Mouse (Mus musculus) hindbrain, embryonic 16.5 days (tissue): ENCODE results near the gene Slc4a1. TPM values are rescaled to one million over a fixed set of nuclear protein-coding genes. Genes with fewer than 3 reads are reported as not detected.

Experiments
- ATAC-seq: fragments of 200-750 bp; cut with Nextera tagmentation; 2 replicates; pipeline ENCODE4 v1.8.0; 2017; ENCODE audit warnings: moderate TSS enrichment, moderate library complexity
- H3K27ac ChIP-seq: fragments of 300-500 bp; sonication (generic); 2 replicates; pipeline ENCODE4 v1.5.1; 2014; ENCODE audit warnings: low read depth, mild to moderate bottlenecking, control low read depth, low read length, moderate library complexity
- H3K27me3 ChIP-seq: fragments of 300-500 bp; sonication (generic); replicated peaks from 2 replicates; pipeline ENCODE4 v1.6.1; 2014; ENCODE audit warnings: low read length; ENCODE audit not compliant: control insufficient read depth, insufficient read depth
- H3K36me3 ChIP-seq: fragments of 300-500 bp; sonication (generic); 2 replicates; pipeline ENCODE4 v1.6.1; 2014; ENCODE audit warnings: mild to moderate bottlenecking, low read length, moderate library complexity, mixed read lengths; ENCODE audit not compliant: control insufficient read depth, insufficient read depth
- H3K4me1 ChIP-seq: fragments of 300-500 bp; sonication (generic); 2 replicates; pipeline ENCODE4 v1.6.1; 2014; ENCODE audit warnings: low read depth, low read length; ENCODE audit not compliant: control insufficient read depth, insufficient read depth
- H3K4me2 ChIP-seq: fragments of 300-500 bp; sonication (generic); 2 replicates; pipeline ENCODE4 v1.6.1; 2014; ENCODE audit warnings: mild to moderate bottlenecking, low read length, control low read depth, moderate library complexity
- H3K4me3 ChIP-seq: fragments of 300-500 bp; sonication (generic); 2 replicates; pipeline ENCODE4 v1.5.1; 2014; ENCODE audit warnings: mild to moderate bottlenecking, low read length, control low read depth, moderate library complexity
- H3K9ac ChIP-seq: fragments of 300-500 bp; sonication (generic); 2 replicates; pipeline ENCODE4 v1.6.1; 2014; ENCODE audit warnings: low read depth, mild to moderate bottlenecking, control low read depth, low read length, moderate library complexity
- H3K9me3 ChIP-seq: fragments of 300-500 bp; sonication (generic); 2 replicates; pipeline ENCODE4 v1.6.1; 2014; ENCODE audit warnings: mild to moderate bottlenecking, low read length, moderate library complexity; ENCODE audit not compliant: control insufficient read depth
- WGBS: fragments of 180-500 bp; shearing (Covaris S2); extraction: QIAGEN DNeasy Blood & Tissue Kit; methylation state at CpG from one replicate; pipeline ENCODE4 v1.1.7; 2014; 5-methylcytosine and 5-hydroxymethylcytosine counted together
- polyA plus RNA-seq: library from polyadenylated mRNA; unstranded; fragments of >200 nt; fragmentation: Nextera tagmentation; extraction: Ambion mirVana; gene quantifications from 2 replicates; pipeline ENCODE4 v1.2.1, GENCODE M21; 2015

The Slc4a1 gene
- polyA plus RNA-seq, 1 experiment from 2014 or later = 1.4 TPM

DNA sequence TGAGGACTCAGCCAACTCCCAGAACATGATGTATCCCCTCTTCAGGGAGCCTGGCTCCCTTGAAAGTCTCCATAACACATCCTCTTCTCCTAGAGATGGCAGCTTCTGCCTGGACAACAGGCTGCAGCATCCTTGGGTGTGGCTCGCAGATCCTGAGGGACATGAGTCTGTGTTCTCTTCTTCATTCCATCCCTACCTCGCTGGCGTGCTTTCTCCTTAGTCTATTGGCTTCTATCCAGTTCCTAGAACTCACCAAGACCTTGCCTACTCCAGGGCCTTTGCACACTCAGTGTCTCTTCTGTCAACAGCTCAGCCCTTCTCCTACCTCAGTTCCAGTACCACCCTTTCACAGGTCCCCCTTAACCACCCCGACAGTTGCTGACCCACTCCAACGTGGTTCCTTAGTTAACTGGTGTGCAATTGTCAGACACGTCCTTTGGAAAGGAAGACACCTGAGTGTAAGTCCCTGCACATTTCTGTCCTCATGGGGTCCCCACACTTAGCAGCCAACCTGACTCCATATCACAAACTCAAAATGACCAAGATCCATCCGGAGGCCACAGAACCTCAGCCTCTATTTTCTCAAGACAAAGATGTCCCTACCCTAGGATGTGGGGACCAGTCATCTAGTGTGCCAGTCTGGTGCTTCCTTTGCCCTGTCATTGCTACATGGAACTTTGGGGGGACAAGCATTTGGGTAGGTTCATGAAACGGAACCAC lies 4.1 kb downstream of the Slc4a1 start:
- Histone ChIP-seq H3K9ac (no peak overlapping the region), H3K4me1 (no peaks in the 10 kb centered on the region), H3K4me2 (no peak overlapping the region), H3K27ac (no peak overlapping the region), H3K4me3 (no peak overlapping the region), H3K27me3 (no peaks in the 10 kb centered on the region; the same call in 1 of the 2 replicates), H3K36me3 (no peaks in the 10 kb centered on the region), H3K9me3 (no peaks in the 10 kb centered on the region)
- WGBS = 91% methylated on average over 8 of the region's 8 CpGs
- no peak for ATAC-seq

DNA sequence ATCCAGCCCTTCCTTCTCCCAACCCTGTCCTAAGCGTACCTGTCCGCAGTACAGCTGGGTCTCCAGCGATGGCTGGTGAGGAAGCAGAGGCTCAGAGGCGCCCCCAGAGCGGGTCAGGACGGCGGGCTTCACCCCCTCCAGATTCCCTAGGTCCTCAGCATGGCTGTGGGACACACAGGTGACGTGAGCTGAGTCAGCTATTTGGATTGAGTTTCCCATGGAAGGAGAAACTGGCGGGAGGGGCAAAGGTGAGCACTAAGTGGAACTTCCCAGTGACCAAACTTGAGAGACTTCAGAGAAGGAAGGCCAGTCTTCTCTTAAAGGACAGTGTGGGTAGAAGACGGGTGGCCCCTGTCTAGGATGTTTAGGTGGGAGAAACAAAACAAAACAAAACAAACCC lies 7.6 kb downstream of the Slc4a1 start:
- no peak for ATAC-seq
- no peak overlapping the region for H3K4me3 ChIP-seq
- H3K4me1 ChIP-seq = no peaks in the 10 kb centered on the region
- no peak overlapping the region for H3K4me2 ChIP-seq
- H3K27me3 ChIP-seq = no peaks in the 10 kb centered on the region; the same call in 1 of the 2 replicates
- H3K27ac ChIP-seq = no peak overlapping the region
- WGBS = 77% methylated on average over 10 of the region's 10 CpGs
- no peak overlapping the region for H3K9ac ChIP-seq
- H3K36me3 ChIP-seq = no peaks in the 10 kb centered on the region
- H3K9me3 ChIP-seq = no peaks in the 10 kb centered on the region

GRCm38 (mm10) chr11:102356636-102357350 lies 9.2 kb downstream of the Slc4a1 start:
- no peak overlapping the region for H3K4me2 ChIP-seq
- no peaks in the 10 kb centered on the region for H3K9me3 ChIP-seq
- H3K4me3 ChIP-seq = no peak overlapping the region
- no peaks in the 10 kb centered on the region for H3K36me3 ChIP-seq
- 73% methylated on average over 31 of the region's 31 CpGs for WGBS
- H3K4me1 ChIP-seq = no peaks in the 10 kb centered on the region
- H3K27ac ChIP-seq = no peak overlapping the region
- ATAC-seq = no peak
- H3K9ac ChIP-seq = no peak overlapping the region
- H3K27me3 ChIP-seq = no peaks in the 10 kb centered on the region; the same call in 1 of the 2 replicates

GRCm38 (mm10) chr11:102356190-102356589 lies 9.8 kb downstream of the Slc4a1 start:
- WGBS = 83% methylated on average over 12 of the region's 12 CpGs
- no peaks in the 10 kb centered on the region for H3K9me3 ChIP-seq

DNA sequence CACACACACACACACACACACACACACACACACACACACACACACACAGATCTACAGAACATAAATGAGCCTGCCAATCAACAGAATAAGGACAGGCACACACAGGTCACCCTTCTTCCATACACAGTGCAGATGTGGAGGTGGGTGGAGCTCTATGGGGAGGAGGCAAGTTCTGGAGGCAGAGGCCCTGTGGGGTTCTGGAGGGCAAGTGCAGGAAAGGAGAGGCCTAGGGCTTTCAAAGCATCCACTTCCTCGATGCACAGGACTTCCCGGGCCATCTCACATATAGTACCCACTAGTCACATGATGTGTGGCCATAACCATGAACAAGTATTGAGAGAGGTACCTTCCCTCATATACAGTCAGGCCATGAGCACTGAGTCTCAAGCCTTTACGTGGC lies 10.5 kb downstream of the Slc4a1 start:
- H3K4me1 ChIP-seq = no peaks in the 10 kb centered on the region
- H3K4me3 ChIP-seq = no peak overlapping the region
- H3K27ac ChIP-seq = no peak overlapping the region
- H3K9ac ChIP-seq = no peak overlapping the region
- H3K9me3 ChIP-seq = no peaks in the 10 kb centered on the region
- no peaks in the 10 kb centered on the region for H3K27me3 ChIP-seq
- no peak for ATAC-seq
- H3K36me3 ChIP-seq = no peaks in the 10 kb centered on the region
- H3K4me2 ChIP-seq = no peak overlapping the region
- WGBS = 87% methylated on average over 3 of the region's 3 CpGs

More at GRCm38 (mm10) chr11:102356190-102356589, 9.8 kb downstream of the Slc4a1 start:
- Histone ChIP-seq H3K27me3 (no peaks in the 10 kb centered on the region; the same call in 1 of the 2 replicates), H3K9ac (no peak overlapping the region), H3K4me2 (no peak overlapping the region), H3K36me3 (no peaks in the 10 kb centered on the region), H3K4me3 (no peak overlapping the region), H3K27ac (no peak overlapping the region), H3K4me1 (no peaks in the 10 kb centered on the region)
- ATAC-seq = no peak

DNA sequence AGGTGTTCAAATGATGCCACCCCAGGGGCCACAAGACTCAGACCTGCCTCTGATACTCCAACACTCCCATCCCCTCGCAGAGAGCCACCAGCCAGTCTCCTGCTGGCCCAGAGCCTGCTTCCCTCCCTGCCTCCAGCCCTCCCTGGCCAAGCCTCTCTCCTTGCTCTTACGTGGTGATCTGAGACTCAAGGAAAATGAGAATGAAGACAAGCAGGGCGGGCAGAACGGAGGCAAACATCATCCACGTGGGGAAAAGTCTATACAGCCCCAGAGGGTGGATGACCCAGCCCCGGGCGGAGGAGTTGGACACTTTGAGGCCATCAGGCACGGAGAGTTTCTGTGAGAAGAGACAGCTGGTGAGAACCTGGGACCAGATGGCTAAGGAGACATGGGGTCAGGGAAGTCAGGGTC lies 13.0 kb downstream of the Slc4a1 start:
- no peaks in the 10 kb centered on the region for H3K4me1 ChIP-seq
- no peaks in the 10 kb centered on the region for H3K36me3 ChIP-seq
- no peak overlapping the region for H3K9ac ChIP-seq
- no peak for ATAC-seq
- H3K4me3 ChIP-seq = no peak overlapping the region
- H3K4me2 ChIP-seq = no peak overlapping the region
- H3K27ac ChIP-seq = no peak overlapping the region
- no peaks in the 10 kb centered on the region for H3K27me3 ChIP-seq
- no peaks in the 10 kb centered on the region for H3K9me3 ChIP-seq
- WGBS = 44% methylated on average over 8 of the region's 8 CpGs

DNA sequence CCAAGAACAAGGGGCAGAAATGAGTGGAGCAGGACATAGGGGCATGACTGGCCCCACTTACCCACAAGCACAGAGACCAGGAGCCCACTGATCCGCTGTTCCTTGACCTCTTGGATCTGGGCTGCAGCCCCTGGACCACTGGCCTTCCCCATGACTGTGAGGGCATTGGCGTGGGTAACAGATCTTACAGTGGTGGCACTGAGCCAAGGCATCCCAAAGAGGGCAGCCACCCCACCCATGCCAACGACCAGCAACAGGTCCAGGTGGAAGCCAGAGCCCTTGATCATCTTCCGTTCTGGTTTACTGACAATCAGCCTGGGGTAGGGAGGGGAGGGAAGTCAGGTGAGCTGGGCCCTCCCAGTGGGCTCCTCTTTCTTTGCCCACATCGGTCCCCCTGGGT lies 13.6 kb downstream of the Slc4a1 start:
- Histone ChIP-seq H3K9ac (no peak overlapping the region), H3K27ac (no peak overlapping the region), H3K27me3 (no peaks in the 10 kb centered on the region), H3K4me3 (no peak overlapping the region), H3K9me3 (no peaks in the 10 kb centered on the region), H3K4me2 (no peak overlapping the region), H3K4me1 (no peaks in the 10 kb centered on the region), H3K36me3 (no peaks in the 10 kb centered on the region)
- no peak for ATAC-seq
- 60% methylated on average over 5 of the region's 5 CpGs for WGBS

GRCm38 (mm10) chr11:102350981-102351523 lies 15.0 kb downstream of the Slc4a1 start:
- Histone ChIP-seq H3K27me3 (no peaks in the 10 kb centered on the region), H3K9me3 (no peaks in the 10 kb centered on the region), H3K27ac (no peak overlapping the region), H3K4me1 (no peaks in the 10 kb centered on the region), H3K4me2 (no peak overlapping the region), H3K36me3 (no peaks in the 10 kb centered on the region), H3K4me3 (no peak overlapping the region), H3K9ac (no peak overlapping the region)
- WGBS = 87% methylated on average over 17 of the region's 17 CpGs
- no peak for ATAC-seq

- H3K9ac ChIP-seq = no peak overlapping the region
- 88% methylated on average over 4 of the region's 4 CpGs for WGBS
- no peak for ATAC-seq
- H3K27ac ChIP-seq = no peak overlapping the region
- H3K36me3 ChIP-seq = no peaks in the 10 kb centered on the region
- H3K4me3 ChIP-seq = no peak overlapping the region
- no peaks in the 10 kb centered on the region for H3K4me1 ChIP-seq
- no peaks in the 10 kb centered on the region for H3K9me3 ChIP-seq
- no peaks in the 10 kb centered on the region for H3K27me3 ChIP-seq
- no peak overlapping the region for H3K4me2 ChIP-seq
These were observed 15.6 kb downstream of the Slc4a1 start for GRCm38 (mm10) chr11:102350416-102350815.
